Mouse (Mus musculus): Measurements from ENCODE around the gene Hba-a2. TPM values are rescaled to one million over a fixed set of nuclear protein-coding genes. Genes with fewer than 3 reads are reported as not detected.
"Not testable (repeated sequence)": the region's sequence is repeated elsewhere in the genome, so short reads cannot be mapped to it uniquely, and the experiment has no call there.

Gene Hba-a2
- polyA plus RNA-seq, 1 experiment from 2014 or later, result 10,966 TPM

- Histone ChIP-seq H3K9me3 (no peaks in the 10 kb centered on the region), H3K36me3 (no peaks in the 10 kb centered on the region)
Observed at GRCm38 (mm10) chr11:32285031-32285775, 11.1 kb upstream of the Hba-a2 start.

GRCm38 (mm10) chr11:32285887-32286286, 10.4 kb upstream of the Hba-a2 start:
- not testable (repeated sequence) for ATAC-seq; H3K9ac ChIP-seq; H3K4me2 ChIP-seq (replicated peaks); H3K4me3 ChIP-seq (replicated peaks); H3K4me1 ChIP-seq (replicated peaks); H3K27me3 ChIP-seq (replicated peaks); H3K27ac ChIP-seq; H3K36me3 ChIP-seq; H3K9me3 ChIP-seq

More at GRCm38 (mm10) chr11:32285031-32285775, 11.1 kb upstream of the Hba-a2 start:
- Histone ChIP-seq H3K4me2 (replicated peaks) (no peak overlapping the region), H3K4me1 (replicated peaks) (no peaks in the 10 kb centered on the region), H3K4me3 (replicated peaks) (no peak overlapping the region), H3K9ac (no peak overlapping the region), H3K27ac (no peak overlapping the region), H3K27me3 (replicated peaks) (peaks cover 7% of the 10 kb centered on the region; the same call in 1 of the 2 replicates)
- ATAC-seq, result peak; percentile 56; the same call in 1 of the 2 replicates
- WGBS, result 76% methylated on average over 7 of the region's 7 CpGs

- peak; percentile 71 for ATAC-seq
- not testable (repeated sequence) for H3K27me3 ChIP-seq (replicated peaks); H3K36me3 ChIP-seq; H3K27ac ChIP-seq; H3K9ac ChIP-seq; H3K4me1 ChIP-seq (replicated peaks); H3K9me3 ChIP-seq
- 20% methylated on average over 32 of the region's 33 CpGs for WGBS
- peak within 1 kb of the TSS; percentile 20; the same call in 1 of the 2 replicates for H3K4me3 ChIP-seq (replicated peaks)
- peak within 1 kb of the TSS; percentile 59 for H3K4me2 ChIP-seq (replicated peaks)
Observed at GRCm38 (mm10) chr11:32286695-32287492, 9.4 kb upstream of the Hba-a2 start, which contains the start of gene Hbq1b. Gene Hbq1b (plus strand): TSS chr11:32286965.

- Histone ChIP-seq H3K4me2 (replicated peaks) (no peak overlapping the region), H3K4me3 (replicated peaks) (no peak overlapping the region), H3K9me3 (no peaks in the 10 kb centered on the region), H3K9ac (no peak overlapping the region), H3K27ac (no peak overlapping the region), H3K36me3 (no peaks in the 10 kb centered on the region), H3K27me3 (replicated peaks) (peaks cover 4% of the 10 kb centered on the region; the same call in 1 of the 2 replicates), H3K4me1 (replicated peaks) (no peaks in the 10 kb centered on the region)
- ATAC-seq, result no peak
- 66% methylated on average over 9 of the region's 9 CpGs for WGBS
Observed at GRCm38 (mm10) chr11:32287493-32287825, 8.8 kb upstream of the Hba-a2 start.

GRCm38 (mm10) chr11:32292819-32293218, 3.5 kb upstream of the Hba-a2 start:
- not testable (repeated sequence) for H3K27me3 ChIP-seq (replicated peaks); H3K9ac ChIP-seq; H3K4me2 ChIP-seq (replicated peaks); H3K27ac ChIP-seq; ATAC-seq; H3K4me1 ChIP-seq (replicated peaks); H3K36me3 ChIP-seq; H3K4me3 ChIP-seq (replicated peaks); H3K9me3 ChIP-seq
- 81% methylated on average over 4 of the region's 4 CpGs for WGBS

GRCm38 (mm10) chr11:32293479-32293878, 2.8 kb upstream of the Hba-a2 start:
- not testable (repeated sequence) for H3K4me1 ChIP-seq (replicated peaks); H3K4me2 ChIP-seq (replicated peaks); H3K36me3 ChIP-seq; H3K9ac ChIP-seq; H3K27me3 ChIP-seq (replicated peaks); ATAC-seq; H3K27ac ChIP-seq; H3K9me3 ChIP-seq; H3K4me3 ChIP-seq (replicated peaks)
- 49% methylated on average over 3 of the region's 3 CpGs for WGBS

GRCm38 (mm10) chr11:32297417-32297816, 1.1 kb downstream of the Hba-a2 start:
- not testable (repeated sequence) for ATAC-seq; H3K9ac ChIP-seq; H3K27ac ChIP-seq; H3K4me1 ChIP-seq (replicated peaks); H3K4me3 ChIP-seq (replicated peaks); H3K9me3 ChIP-seq; H3K36me3 ChIP-seq; H3K4me2 ChIP-seq (replicated peaks)
- peaks cover 11% of the 10 kb centered on the region; the same call in 1 of the 2 replicates for H3K27me3 ChIP-seq (replicated peaks)
- 29% methylated on average over 2 of the region's 2 CpGs for WGBS

GRCm38 (mm10) chr11:32297866-32298531, 1.7 kb downstream of the Hba-a2 start:
- WGBS, result 90% methylated on average over 1 of the region's 1 CpGs
- no peaks in the 10 kb centered on the region for H3K36me3 ChIP-seq
- H3K27ac ChIP-seq, result no peak overlapping the region
- no peak overlapping the region for H3K4me3 ChIP-seq (replicated peaks)
- H3K9me3 ChIP-seq, result no peaks in the 10 kb centered on the region
- no peak overlapping the region for H3K9ac ChIP-seq
- H3K27me3 ChIP-seq (replicated peaks), result peaks cover 11% of the 10 kb centered on the region; the same call in 1 of the 2 replicates
- no peak for ATAC-seq
- H3K4me2 ChIP-seq (replicated peaks), result no peak overlapping the region
- H3K4me1 ChIP-seq (replicated peaks), result no peaks in the 10 kb centered on the region

- Histone ChIP-seq H3K4me3 (replicated peaks) (no peak overlapping the region), H3K4me1 (replicated peaks) (no peaks in the 10 kb centered on the region), H3K27ac (no peak overlapping the region), H3K9me3 (no peaks in the 10 kb centered on the region), H3K36me3 (no peaks in the 10 kb centered on the region), H3K27me3 (replicated peaks) (peaks cover 11% of the 10 kb centered on the region; the same call in 1 of the 2 replicates), H3K4me2 (replicated peaks) (no peak overlapping the region), H3K9ac (no peak overlapping the region)
- 88% methylated on average over 2 of the region's 2 CpGs for WGBS
- ATAC-seq, result peak; percentile 3; the same call in 1 of the 2 replicates
Observed at GRCm38 (mm10) chr11:32298532-32298918, 2.2 kb downstream of the Hba-a2 start.

GRCm38 (mm10) chr11:32299865-32300264, 3.6 kb downstream of the Hba-a2 start, which contains the start of gene Hbq1a:
Gene Hbq1a (plus strand): TSS chr11:32300069.
- not testable (repeated sequence) for H3K4me3 ChIP-seq (replicated peaks); H3K9ac ChIP-seq; H3K36me3 ChIP-seq; H3K27ac ChIP-seq; H3K9me3 ChIP-seq; H3K4me1 ChIP-seq (replicated peaks)
- Histone ChIP-seq H3K4me2 (replicated peaks) (peak within 1 kb of the TSS; percentile 50), H3K27me3 (replicated peaks) (peaks cover 11% of the 10 kb centered on the region; the same call in 1 of the 2 replicates)
- ATAC-seq, result peak; percentile 50
- whole genome bisulfite sequencing, result 8% methylated on average over 16 of the region's 16 CpGs

GRCm38 (mm10) chr11:32300279-32301267, 4.3 kb downstream of the Hba-a2 start:
- H3K27me3 ChIP-seq (replicated peaks), result peaks cover 11% of the 10 kb centered on the region; the same call in 1 of the 2 replicates
- H3K9me3 ChIP-seq, result no peaks in the 10 kb centered on the region
- H3K4me3 ChIP-seq (replicated peaks), result no peak overlapping the region
- H3K9ac ChIP-seq, result no peak overlapping the region
- WGBS, result 47% methylated on average over 15 of the region's 17 CpGs
- ATAC-seq, result peak; percentile 29; the same call in 1 of the 2 replicates
- no peaks in the 10 kb centered on the region for H3K36me3 ChIP-seq
- H3K4me1 ChIP-seq (replicated peaks), result no peaks in the 10 kb centered on the region
- no peak overlapping the region for H3K27ac ChIP-seq
- peak overlapping the region; percentile 50 for H3K4me2 ChIP-seq (replicated peaks)

All from intestine, embryonic 15.5 days (tissue).